ENCODE assay signal across 17 mouse cellular contexts in genomic region chr11:106373998-106374397, GRCm38 (mm10). TPM values are rescaled to one million over a fixed set of nuclear protein-coding genes. Genes with fewer than 3 reads are reported as not detected.
DNase-seq lines count a peak whose midpoint lies in the region; ATAC-seq and TF ChIP-seq lines count a peak whose summit lies in the region.
"Had no signal": no experiment of that assay in that cellular context is flagged by ENCODE, and none has a peak within 500 bp of the region (broad histone marks: within the 10 kb centered on the region; RNA-seq: fewer than 3 reads in every experiment).

No protein-coding gene starts in this region.

- no peak for DNase-seq in heart, postnatal 25 days (ENCODE audit: low spot score)
- DNase-seq in lung, adult 2 months = no peak
- DNase-seq in embryonic facial prominence, embryonic 14.5 days (ENCODE audit: low spot score) = no peak
- DNase-seq in spleen, adult 12 weeks (ENCODE audit: low spot score) = no peak
- DNase-seq: cerebellum, adult 11-12 months; gastrocnemius, postnatal 10 days; kidney, postnatal 36 days; layer of hippocampus, postnatal 36 days had no signal

- 34% methylated on average over 11 of the region's 11 CpGs for WGBS in heart, embryonic 15.5 days
- WGBS in lung, embryonic 16.5 days = 22% methylated on average over 11 of the region's 11 CpGs
- 38% methylated on average over 11 of the region's 11 CpGs for WGBS in lung, adult 2 months
- 33% methylated on average over 11 of the region's 11 CpGs for WGBS in embryonic facial prominence, embryonic 14.5 days
- WGBS in stomach, embryonic 15.5 days = 43% methylated on average over 11 of the region's 11 CpGs

- intact Hi-C loops in heart, postnatal 25 days (cut with DNase I) = no loop called here

- no peaks in the 10 kb centered on the region for H3K27me3 ChIP-seq in heart, embryonic 15.5 days
- H3K27me3 ChIP-seq in lung, embryonic 16.5 days (ENCODE audit: control insufficient read depth, insufficient read depth, low read depth, low read length) = no peaks in the 10 kb centered on the region
- H3K27me3 ChIP-seq in embryonic facial prominence, embryonic 14.5 days (replicated peaks; ENCODE audit: control insufficient read depth, insufficient read depth, low read length) = no peaks in the 10 kb centered on the region
- H3K27me3 ChIP-seq in stomach, embryonic 15.5 days (replicated peaks) = no peaks in the 10 kb centered on the region
- H3K27me3 ChIP-seq: forebrain, embryonic 12.5 days; hindbrain, embryonic 13.5 days; midbrain, embryonic 13.5 days; neural tube, embryonic 12.5 days had no signal

- no peaks in the 10 kb centered on the region for H3K36me3 ChIP-seq in heart, embryonic 15.5 days
- H3K36me3 ChIP-seq in lung, embryonic 16.5 days (ENCODE audit: control insufficient read depth, insufficient read depth, low read length) = no peaks in the 10 kb centered on the region
- H3K36me3 ChIP-seq in embryonic facial prominence, embryonic 14.5 days (ENCODE audit: control insufficient read depth, insufficient read depth, low read length) = no peaks in the 10 kb centered on the region
- H3K36me3 ChIP-seq in stomach, embryonic 15.5 days = no peaks in the 10 kb centered on the region
- H3K36me3 ChIP-seq: forebrain, embryonic 12.5 days; hindbrain, embryonic 13.5 days; midbrain, embryonic 13.5 days; neural tube, embryonic 12.5 days had no signal

- no peaks in the 10 kb centered on the region for H3K9me3 ChIP-seq in heart, embryonic 15.5 days (replicated peaks)
- no peaks in the 10 kb centered on the region for H3K9me3 ChIP-seq in lung, embryonic 16.5 days (ENCODE audit: control insufficient read depth, low read length)
- H3K9me3 ChIP-seq in embryonic facial prominence, embryonic 14.5 days (ENCODE audit: control insufficient read depth, low read length) = no peaks in the 10 kb centered on the region
- no peaks in the 10 kb centered on the region for H3K9me3 ChIP-seq in stomach, embryonic 15.5 days
- H3K9me3 ChIP-seq: forebrain, embryonic 12.5 days; hindbrain, embryonic 13.5 days; midbrain, embryonic 13.5 days; neural tube, embryonic 12.5 days had no signal

- no peak for ATAC-seq in heart, embryonic 15.5 days (replicated peaks; ENCODE audit: insufficient number of reproducible peaks, insufficient read depth, low FRiP score, low read depth)
- peak; percentile 54 for ATAC-seq in lung, embryonic 16.5 days (ENCODE audit: low read depth)
- peak; percentile 78 for ATAC-seq in embryonic facial prominence, embryonic 14.5 days (ENCODE audit: low read depth)
- no peak for ATAC-seq in stomach, embryonic 15.5 days (ENCODE audit: insufficient read depth, low FRiP score, low read depth)
- ATAC-seq: midbrain, embryonic 13.5 days had no signal

- no peak overlapping the region for H3K4me2 ChIP-seq in heart, embryonic 15.5 days
- H3K4me2 ChIP-seq in lung, embryonic 16.5 days (ENCODE audit: low read depth, low read length) = 0 out of 2 replicates have a peak overlapping the region, but pooled peaks have one; percentile 4
- no peak overlapping the region for H3K4me2 ChIP-seq in embryonic facial prominence, embryonic 14.5 days (ENCODE audit: low read depth, low read length)
- H3K4me2 ChIP-seq in stomach, embryonic 15.5 days = no peak overlapping the region
- H3K4me2 ChIP-seq: forebrain, embryonic 12.5 days; hindbrain, embryonic 13.5 days; midbrain, embryonic 13.5 days; neural tube, embryonic 12.5 days had no signal

- no peak for TF ChIP-seq POLR2A in lung, adult 2 months (IDR thresholded peaks at IDR 0.05; ENCODE audit: borderline replicate concordance, extremely low read depth, low read depth, low read length)

- TF ChIP-seq CTCF in lung, adult 2 months (IDR thresholded peaks at IDR 0.05; ENCODE audit: insufficient read depth, low read length) = no peak

- H3K4me3 ChIP-seq in heart, embryonic 15.5 days = no peak overlapping the region
- no peak overlapping the region for H3K4me3 ChIP-seq in lung, embryonic 16.5 days (ENCODE audit: low read length)
- no peak overlapping the region for H3K4me3 ChIP-seq in lung, adult 2 months (replicated peaks; ENCODE audit: extremely low read depth, low read depth, low read length)
- H3K4me3 ChIP-seq in embryonic facial prominence, embryonic 14.5 days (ENCODE audit: low read depth, low read length) = no peak overlapping the region
- no peak overlapping the region for H3K4me3 ChIP-seq in stomach, embryonic 15.5 days (replicated peaks)
- H3K4me3 ChIP-seq: forebrain, embryonic 12.5 days; hindbrain, embryonic 13.5 days; midbrain, embryonic 13.5 days; neural tube, embryonic 12.5 days had no signal

- H3K9ac ChIP-seq in heart, embryonic 15.5 days = no peak overlapping the region
- 0 out of 2 replicates have a peak overlapping the region, but pooled peaks have one; percentile 4 for H3K9ac ChIP-seq in lung, embryonic 16.5 days (ENCODE audit: low read length)
- H3K9ac ChIP-seq in embryonic facial prominence, embryonic 14.5 days (ENCODE audit: low read depth, low read length) = 0 out of 2 replicates have a peak overlapping the region, but pooled peaks have one; percentile 11
- H3K9ac ChIP-seq in stomach, embryonic 15.5 days = no peak overlapping the region
- H3K9ac ChIP-seq: forebrain, embryonic 12.5 days; hindbrain, embryonic 13.5 days; midbrain, embryonic 13.5 days; neural tube, embryonic 12.5 days had no signal

- peak overlapping the region; percentile 2; the same call in 1 of the 2 replicates for H3K27ac ChIP-seq in heart, embryonic 15.5 days
- H3K27ac ChIP-seq in lung, embryonic 16.5 days (ENCODE audit: low read length) = peak overlapping the region; percentile 55
- H3K27ac ChIP-seq in embryonic facial prominence, embryonic 14.5 days (replicated peaks; ENCODE audit: low read depth, low read length) = no peak overlapping the region; the same call in 1 of the 2 replicates
- H3K27ac ChIP-seq in stomach, embryonic 15.5 days = 0 out of 2 replicates have a peak overlapping the region, but pooled peaks have one; percentile 18
- H3K27ac ChIP-seq: forebrain, embryonic 12.5 days; hindbrain, embryonic 13.5 days; midbrain, embryonic 13.5 days; neural tube, embryonic 12.5 days had no signal

- H3K4me1 ChIP-seq in heart, embryonic 15.5 days (replicated peaks) = 0 out of 2 replicates have a peak, but pooled peaks cover 14% of the 10 kb centered on the region
- peaks cover 11% of the 10 kb centered on the region for H3K4me1 ChIP-seq in lung, embryonic 16.5 days (replicated peaks; ENCODE audit: control insufficient read depth, insufficient read depth, low read length)
- H3K4me1 ChIP-seq in lung, adult 2 months (ENCODE audit: control insufficient read depth, insufficient read depth, low read length) = peaks cover 8% of the 10 kb centered on the region; the same call in 1 of the 2 replicates
- H3K4me1 ChIP-seq in embryonic facial prominence, embryonic 14.5 days (ENCODE audit: control insufficient read depth, insufficient read depth, low read length) = 0 out of 2 replicates have a peak, but pooled peaks cover 6% of the 10 kb centered on the region
- H3K4me1 ChIP-seq in stomach, embryonic 15.5 days = peaks cover 15% of the 10 kb centered on the region
- H3K4me1 ChIP-seq: forebrain, embryonic 12.5 days; hindbrain, embryonic 13.5 days; midbrain, embryonic 13.5 days; neural tube, embryonic 12.5 days had no signal

RNA-seq across cellular contexts. Expression of gene Prr29, which starts 8.7 kb away (rescaled TPM):
- 0.44 and 0.62 TPM in 2 replicates for polyA plus RNA-seq in heart, embryonic 15.5 days (2015; fragmentation: Nextera tagmentation; extraction: Ambion mirVana)
- under 1 TPM; 0.73 to 0.95 TPM for total RNA-seq in heart, postnatal 25 days (2021)
- polyA plus RNA-seq in lung, embryonic 16.5 days (2015; fragmentation: Nextera tagmentation; extraction: Ambion mirVana) = 2.0 and 4.4 TPM in 2 replicates
- polyA plus RNA-seq in lung, adult 2 months (2012; rRNA removed) = 27.3 and 30.4 TPM in 2 replicates
- polyA plus RNA-seq in embryonic facial prominence, embryonic 14.5 days (2014; fragmentation: Nextera tagmentation; extraction: Ambion mirVana) = 0.92 and 0.93 TPM in 2 replicates
- polyA plus RNA-seq in stomach, embryonic 15.5 days (2015; fragmentation: Nextera tagmentation; extraction: Ambion mirVana) = 0.31 and 0.66 TPM in 2 replicates
- total RNA-seq: adrenal gland, postnatal 4 days; layer of hippocampus, postnatal 36 days had no signal
- polyA plus RNA-seq: forebrain, embryonic 12.5 days; hindbrain, embryonic 13.5 days; limb, embryonic 11.5 days; midbrain, embryonic 13.5 days; neural tube, embryonic 12.5 days had no signal

RNA-seq across cellular contexts. Expression of gene Icam2, which starts 13.9 kb away (rescaled TPM):
- polyA plus RNA-seq in heart, embryonic 15.5 days (2015; fragmentation: Nextera tagmentation; extraction: Ambion mirVana) = 79.4 and 87.1 TPM in 2 replicates
- total RNA-seq in heart, postnatal 25 days (2021) = 10 to 100 TPM; 26.1 to 32.0 TPM
- 108 and 126 TPM in 2 replicates for polyA plus RNA-seq in lung, embryonic 16.5 days (2015; fragmentation: Nextera tagmentation; extraction: Ambion mirVana)
- polyA plus RNA-seq in lung, adult 2 months (2012; rRNA removed) = 294 and 318 TPM in 2 replicates
- 42.2 and 44.3 TPM in 2 replicates for polyA plus RNA-seq in embryonic facial prominence, embryonic 14.5 days (2014; fragmentation: Nextera tagmentation; extraction: Ambion mirVana)
- 35.3 and 38.5 TPM in 2 replicates for polyA plus RNA-seq in stomach, embryonic 15.5 days (2015; fragmentation: Nextera tagmentation; extraction: Ambion mirVana)

RNA-seq across cellular contexts. Expression of gene Scn4a, which starts 20.9 kb away (rescaled TPM):
- 0.06 and 0.24 TPM in 2 replicates for polyA plus RNA-seq in heart, embryonic 15.5 days (2015; fragmentation: Nextera tagmentation; extraction: Ambion mirVana)
- total RNA-seq in heart, postnatal 25 days (2021) = 1 to 10 TPM; 9.7 to 9.9 TPM
- polyA plus RNA-seq in lung, embryonic 16.5 days (2015; fragmentation: Nextera tagmentation; extraction: Ambion mirVana) = 0.03 and 0.06 TPM in 2 replicates
- polyA plus RNA-seq in lung, adult 2 months (2012; rRNA removed) = 1.1 and 4.2 TPM in 2 replicates
- 0.98 and 1.5 TPM in 2 replicates for polyA plus RNA-seq in embryonic facial prominence, embryonic 14.5 days (2014; fragmentation: Nextera tagmentation; extraction: Ambion mirVana)
- polyA plus RNA-seq in stomach, embryonic 15.5 days (2015; fragmentation: Nextera tagmentation; extraction: Ambion mirVana) = 0.03 and 0.05 TPM in 2 replicates
- total RNA-seq: layer of hippocampus, postnatal 36 days had no signal

RNA-seq across cellular contexts. Expression of gene Cd79b, which starts 59.4 kb away (rescaled TPM):
- polyA plus RNA-seq in heart, embryonic 15.5 days (2015; fragmentation: Nextera tagmentation; extraction: Ambion mirVana) = 1.0 and 2.8 TPM in 2 replicates
- total RNA-seq in heart, postnatal 25 days (2021) = 1 to 10 TPM; 1.3 to 2.8 TPM
- 4.7 and 6.8 TPM in 2 replicates for polyA plus RNA-seq in lung, embryonic 16.5 days (2015; fragmentation: Nextera tagmentation; extraction: Ambion mirVana)
- polyA plus RNA-seq in lung, adult 2 months (2012; rRNA removed) = 25.7 and 45.9 TPM in 2 replicates
- polyA plus RNA-seq in embryonic facial prominence, embryonic 14.5 days (2014; fragmentation: Nextera tagmentation; extraction: Ambion mirVana) = 3.2 and 3.7 TPM in 2 replicates
- polyA plus RNA-seq in stomach, embryonic 15.5 days (2015; fragmentation: Nextera tagmentation; extraction: Ambion mirVana) = 3.5 and 3.7 TPM in 2 replicates

Comparison
In these comparisons a context has a peak if more than half of its experiments do, and no peak if none do; other contexts are left out.
1. ATAC-seq: peak in lung, embryonic 16.5 days (single experiment) and embryonic facial prominence, embryonic 14.5 days (single experiment); none in heart, embryonic 15.5 days (single experiment) and stomach, embryonic 15.5 days (single experiment).
2. H3K9ac ChIP-seq: peak in lung, embryonic 16.5 days (single experiment) and embryonic facial prominence, embryonic 14.5 days (single experiment); none in heart, embryonic 15.5 days (single experiment) and stomach, embryonic 15.5 days (single experiment).